Mouse (Mus musculus) spleen, adult 2 months (tissue): ENCODE data around the gene Aurkc. TPM values are rescaled to one million over a fixed set of nuclear protein-coding genes. Genes with fewer than 3 reads are reported as not detected.
"Not testable (repeated sequence)": the region's sequence is repeated elsewhere in the genome, so short reads cannot be mapped to it uniquely, and the experiment has no call there.

Source experiments
- DNase-seq, 2 experiments: peaks; one replicate each; pipeline versions ENCODE4 v3.0.0 to v3.0.0-alpha.2; 2012 to 2021; ENCODE audit warnings: low spot score in 2 of 2, low read depth in 1 of 2
- H3K27ac ChIP-seq: fragments of 200-500 bp; 2 replicates; pipeline ENCODE4 v1.5.1; 2012; ENCODE audit warnings: low read length, inconsistent platforms; ENCODE audit not compliant: insufficient read depth
- H3K27me3 ChIP-seq: fragments of 200-500 bp; 2 replicates; pipeline ENCODE4 v1.6.1; 2012; ENCODE audit warnings: mild to moderate bottlenecking, moderate library complexity, low read length, inconsistent platforms; ENCODE audit not compliant: control insufficient read depth, insufficient read depth
- H3K36me3 ChIP-seq: fragments of 200-500 bp; 2 replicates; pipeline ENCODE4 v1.6.1; 2012; ENCODE audit warnings: mild to moderate bottlenecking, low read length, inconsistent platforms; ENCODE audit not compliant: control insufficient read depth, insufficient read depth
- H3K4me1 ChIP-seq: fragments of 200-500 bp; 2 replicates; pipeline ENCODE4 v1.6.1; 2011; ENCODE audit warnings: inconsistent platforms; ENCODE audit not compliant: control insufficient read depth, insufficient read depth, insufficient read length
- H3K4me3 ChIP-seq: fragments of 200-500 bp; 2 replicates; pipeline ENCODE4 v1.5.1; 2011; ENCODE audit warnings: mild to moderate bottlenecking, inconsistent platforms; ENCODE audit not compliant: insufficient read depth, insufficient read length; ENCODE audit errors: extremely low read depth
- CTCF ChIP-seq: fragments of 200-500 bp; IDR thresholded peaks from 2 replicates; pipeline ENCODE4 v1.5.1; 2011; ENCODE audit warnings: mild to moderate bottlenecking, inconsistent platforms; ENCODE audit not compliant: insufficient read depth, insufficient read length, insufficient replicate concordance; ENCODE audit errors: extremely low read depth
- POLR2A ChIP-seq: fragments of 200-500 bp; IDR thresholded peaks from 2 replicates; pipeline ENCODE4 v1.6.1; 2011; ENCODE audit warnings: low read depth, low read length, inconsistent platforms
- WGBS: fragments of 180-500 bp; shearing (Covaris S2); methylation state at CpG from one replicate; pipeline ENCODE4 v1.1.7; 2018; 5-methylcytosine and 5-hydroxymethylcytosine counted together
- polyA plus RNA-seq: library from polyadenylated mRNA; depleted of rRNA; stranded (reverse); fragments of >200 nt; gene quantifications from 2 replicates; pipeline ENCODE4 v1.2.3, GENCODE M21; 2012; rRNA removed

Aurkc gene
- polyA plus RNA-seq, result not detected in 2 replicates

DNA sequence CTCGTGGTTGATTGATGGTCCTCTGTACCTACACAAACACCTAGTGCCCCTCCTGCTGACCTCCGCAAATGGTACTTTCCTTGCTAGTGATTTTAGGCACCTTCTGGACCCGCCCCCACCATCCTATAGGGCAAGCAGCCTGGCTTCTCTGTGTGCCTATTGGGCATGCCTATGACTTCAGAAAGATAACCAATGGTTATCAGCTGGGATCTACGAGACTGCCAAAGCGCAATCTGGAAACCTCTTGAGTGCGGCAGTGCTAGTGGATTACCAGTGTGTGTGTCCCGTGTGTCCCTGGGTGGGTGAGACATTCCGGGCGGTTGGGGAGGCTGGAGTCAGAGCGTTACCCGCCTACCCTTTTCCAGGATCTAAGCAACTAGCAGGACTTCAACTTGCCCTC, at the start of gene Aurkc:
Gene Aurkc (plus strand): TSS at position 50 of the 400 bp plus-strand sequence.
- not testable (repeated sequence) for H3K27ac ChIP-seq, H3K4me3 ChIP-seq, DNase-seq, H3K36me3 ChIP-seq, H3K4me1 ChIP-seq, H3K27me3 ChIP-seq
- 83% methylated on average over 11 of the region's 11 CpGs for WGBS

DNA sequence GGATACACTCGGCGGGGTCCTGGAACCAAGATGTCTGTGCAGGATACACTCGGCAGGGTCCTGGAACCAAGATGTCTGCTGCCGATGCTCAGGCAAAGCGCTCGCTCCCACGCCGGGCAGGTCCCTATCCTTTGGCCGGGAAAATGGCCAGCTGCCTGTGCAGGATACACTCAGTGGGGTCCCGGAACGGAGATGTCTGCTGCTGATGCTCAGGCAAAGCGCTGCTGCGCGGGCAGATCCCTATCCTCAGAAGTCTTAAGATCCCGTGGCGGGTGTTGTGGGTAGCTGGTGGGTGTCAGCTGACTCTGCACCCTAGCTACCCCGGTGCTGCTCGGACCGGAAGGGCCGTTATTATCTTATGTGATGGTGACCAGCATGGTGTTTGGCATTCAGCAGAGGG, 47.0 kb upstream of the Aurkc start:
- H3K4me1 ChIP-seq, DNase-seq, H3K27ac ChIP-seq, H3K27me3 ChIP-seq, H3K36me3 ChIP-seq, H3K4me3 ChIP-seq: not testable (repeated sequence)
- 92% methylated on average over 20 of the region's 20 CpGs for WGBS

DNA sequence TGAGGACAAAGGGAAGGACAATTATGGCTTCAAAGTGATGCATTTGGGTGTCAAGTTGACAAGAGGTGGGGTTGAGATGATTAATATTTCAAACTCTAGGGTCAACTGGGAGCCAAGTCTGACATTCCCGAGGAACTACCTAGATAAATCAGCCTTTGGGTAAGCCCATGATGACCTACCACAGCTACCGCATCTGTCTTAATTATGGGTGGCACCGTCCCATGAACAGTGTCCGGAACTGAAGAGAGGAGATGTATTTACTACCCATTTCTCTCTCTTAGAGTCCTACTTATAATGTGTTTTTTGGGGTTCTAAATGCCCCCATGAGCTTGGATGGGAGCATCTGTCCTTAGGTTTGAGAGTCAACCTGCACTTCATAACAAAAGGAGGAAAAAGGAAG, 38.5 kb upstream of the Aurkc start:
- WGBS, result 88% methylated on average over 4 of the region's 4 CpGs

DNA sequence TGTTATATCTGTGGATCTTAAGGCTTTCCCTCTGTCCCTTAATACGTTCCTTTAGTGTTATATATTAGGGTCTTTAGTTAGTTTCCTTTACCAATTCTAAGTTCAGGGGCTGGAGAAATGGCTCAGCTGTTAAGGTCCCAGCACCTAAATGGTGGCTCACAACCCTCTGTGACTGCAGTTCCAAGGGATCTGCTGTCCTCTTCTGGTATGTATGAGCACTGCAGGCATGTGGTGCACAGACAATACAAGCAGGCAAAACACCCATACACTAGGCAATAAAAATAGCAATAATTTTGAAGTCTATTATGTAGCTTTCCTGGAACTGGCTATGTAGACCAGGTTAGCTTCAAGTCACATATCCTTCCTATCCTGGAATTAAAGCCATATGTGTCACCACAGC, 36.5 kb upstream of the Aurkc start:
- H3K27ac ChIP-seq, result no peak overlapping the region
- no peak overlapping the region for H3K4me3 ChIP-seq
- H3K27me3 ChIP-seq, result no peaks in the 10 kb centered on the region
- H3K4me1 ChIP-seq, result no peaks in the 10 kb centered on the region
- 91% methylated on average over 1 of the region's 1 CpGs for WGBS
- no peak for DNase-seq
- TF ChIP-seq CTCF (no peak), POLR2A (no peak)
- no peaks in the 10 kb centered on the region for H3K36me3 ChIP-seq

More for the DNA sequence above, 38.5 kb upstream of the Aurkc start:
- H3K27ac ChIP-seq, result no peak overlapping the region
- no peaks in the 10 kb centered on the region for H3K36me3 ChIP-seq
- DNase-seq, result no peak
- H3K27me3 ChIP-seq, result no peaks in the 10 kb centered on the region
- H3K4me3 ChIP-seq, result no peak overlapping the region
- TF ChIP-seq POLR2A, result no peak
- TF ChIP-seq CTCF, result no peak
- H3K4me1 ChIP-seq, result no peaks in the 10 kb centered on the region

DNA sequence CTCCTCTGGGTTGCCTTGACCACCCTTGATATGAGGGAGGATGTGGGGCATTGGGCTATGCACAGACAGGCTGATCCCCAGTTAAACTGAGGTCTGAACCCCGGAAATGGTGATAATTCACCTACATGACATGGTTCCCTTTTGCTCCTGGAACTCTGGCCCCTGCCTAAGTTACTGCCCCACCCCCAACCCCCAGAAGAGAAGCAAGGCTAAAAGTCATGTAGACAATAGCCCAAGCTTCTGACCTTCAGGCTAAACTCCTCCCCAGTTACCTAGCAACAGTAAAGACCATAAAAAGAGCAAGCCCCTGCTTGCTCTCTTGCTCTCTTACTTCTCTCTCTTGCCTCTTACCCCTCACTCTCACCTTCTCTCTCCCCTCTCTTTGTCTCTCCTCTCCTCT, 21.5 kb upstream of the Aurkc start:
- Histone ChIP-seq H3K36me3 (no peaks in the 10 kb centered on the region), H3K4me3 (no peak overlapping the region), H3K27ac (no peak overlapping the region), H3K27me3 (no peaks in the 10 kb centered on the region), H3K4me1 (no peaks in the 10 kb centered on the region)
- DNase-seq, result no peak
- TF ChIP-seq CTCF (no peak), POLR2A (no peak)
- WGBS, result 86% methylated on average over 1 of the region's 1 CpGs

DNA sequence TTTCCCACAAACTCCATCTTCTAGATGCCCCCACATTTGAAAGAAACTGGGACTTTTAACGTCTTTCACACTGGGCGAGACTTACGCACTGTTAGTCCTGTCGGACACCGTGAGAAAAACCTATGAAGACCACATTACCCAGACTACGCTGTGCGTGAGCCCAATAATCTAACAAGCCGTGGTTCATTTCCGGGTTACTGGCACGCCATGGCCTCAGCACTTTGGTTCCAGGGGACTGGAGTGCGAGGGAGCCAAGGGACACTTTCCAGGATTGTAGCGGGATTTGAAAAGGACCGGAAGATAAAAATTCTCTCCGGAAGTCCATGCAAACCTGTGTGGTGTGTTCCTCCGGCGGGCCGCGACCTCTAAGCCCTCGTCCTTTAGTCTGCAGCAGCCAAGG, 18.2 kb upstream of the Aurkc start:
- WGBS, result 89% methylated on average over 19 of the region's 19 CpGs
- no peak for DNase-seq
- Histone ChIP-seq H3K36me3 (no peaks in the 10 kb centered on the region), H3K27ac (no peak overlapping the region), H3K27me3 (no peaks in the 10 kb centered on the region), H3K4me3 (no peak overlapping the region), H3K4me1 (no peaks in the 10 kb centered on the region)
- TF ChIP-seq CTCF (no peak), POLR2A (no peak)

DNA sequence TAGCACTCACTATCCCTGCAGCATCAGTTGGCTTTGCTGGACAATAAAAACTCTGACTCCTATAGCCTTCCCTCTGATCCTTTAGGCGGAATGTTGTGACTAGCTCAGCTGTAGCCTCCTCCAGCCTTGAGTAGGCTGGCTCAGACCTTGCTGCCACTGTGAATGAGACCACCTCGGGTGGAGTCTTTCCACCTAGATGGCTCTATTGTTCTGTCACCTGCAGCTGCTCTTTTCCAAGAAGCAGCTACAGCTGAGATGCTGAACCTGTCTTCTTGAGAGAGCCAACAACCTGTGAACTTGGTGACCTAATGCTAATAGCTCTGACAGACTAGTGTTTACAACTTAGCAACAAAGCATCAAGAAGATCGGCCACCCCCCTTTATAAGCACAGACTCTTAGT, 3.8 kb downstream of the Aurkc start:
- not testable (repeated sequence) for H3K4me3 ChIP-seq, H3K27ac ChIP-seq, H3K27me3 ChIP-seq, H3K4me1 ChIP-seq, H3K36me3 ChIP-seq, DNase-seq
- WGBS, result 60% methylated on average over 3 of the region's 3 CpGs

DNA sequence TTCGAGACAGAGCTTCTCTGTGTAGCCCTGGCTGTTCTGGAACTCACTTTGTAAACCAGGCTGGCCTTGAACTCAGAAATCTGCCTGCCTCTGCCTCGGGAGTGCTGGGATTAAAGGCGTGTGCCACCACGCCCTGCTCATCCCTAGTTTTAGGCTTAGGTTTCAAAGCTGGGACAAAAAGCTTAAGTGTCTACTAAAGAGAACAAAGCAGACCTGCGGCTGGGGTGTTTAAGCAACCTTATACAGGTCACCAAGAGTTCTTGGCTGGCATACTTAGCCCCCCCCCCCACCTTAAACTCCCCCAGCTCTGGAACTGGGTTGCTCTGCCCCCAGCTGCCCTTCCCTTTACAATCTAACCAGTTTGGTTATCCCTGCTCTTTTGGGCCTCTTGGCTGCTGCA, 10.3 kb downstream of the Aurkc start:
- DNase-seq, H3K4me1 ChIP-seq, H3K36me3 ChIP-seq, H3K4me3 ChIP-seq, H3K27ac ChIP-seq, H3K27me3 ChIP-seq: not testable (repeated sequence)
- WGBS, result 72% methylated on average over 5 of the region's 5 CpGs
